9 mouse cellular contexts compared by ENCODE assay signal in genomic region chr2:90611959-90612571, GRCm38 (mm10). TPM values are rescaled to one million over a fixed set of nuclear protein-coding genes. Genes with fewer than 3 reads are reported as not detected.
A peak's percentile ranks its signal among the peaks of the same experiment; 100 is the strongest.
DNase-seq lines count a peak whose midpoint lies in the region; ATAC-seq and TF ChIP-seq lines count a peak whose summit lies in the region.
"Had no signal": no experiment of that assay in that cellular context is flagged by ENCODE, and none has a peak within 500 bp of the region (broad histone marks: within the 10 kb centered on the region; RNA-seq: fewer than 3 reads in every experiment).

No protein-coding gene starts in this region.

- peak; percentile 73 for ATAC-seq in liver, embryonic 11.5 days (replicated peaks; ENCODE audit: low FRiP score)

- no peaks in the 10 kb centered on the region for H3K36me3 ChIP-seq in C2C12 (ENCODE audit: control insufficient read depth, insufficient read depth)
- no peaks in the 10 kb centered on the region for H3K36me3 ChIP-seq in liver, embryonic 11.5 days (ENCODE audit: control insufficient read depth, insufficient read depth, low read length)
- no peaks in the 10 kb centered on the region for H3K36me3 ChIP-seq in small intestine, adult 2 months (ENCODE audit: control insufficient read depth, insufficient read depth, low read length)
- H3K36me3 ChIP-seq: limb, embryonic 15.5 days had no signal

- no peak overlapping the region for H3ac ChIP-seq in C2C12 (ENCODE audit: control insufficient read depth, insufficient read length, low read depth)

- H3K4me3 ChIP-seq in C2C12 (ENCODE audit: insufficient read depth, poor library complexity, severe bottlenecking): no peak overlapping the region
- H3K4me3 ChIP-seq in liver, embryonic 11.5 days (ENCODE audit: low read depth, low read length): no peak overlapping the region
- no peak overlapping the region for H3K4me3 ChIP-seq in small intestine, adult 2 months (ENCODE audit: low read depth, low read length)
- H3K4me3 ChIP-seq: limb, embryonic 15.5 days had no signal

- intact Hi-C loops in left cerebral cortex, postnatal 14 days (cut with DNase I): no loop called here

- H3K4me1 ChIP-seq in liver, embryonic 11.5 days (replicated peaks; ENCODE audit: control insufficient read depth, insufficient read depth, low read length): no peaks in the 10 kb centered on the region
- H3K4me1 ChIP-seq in small intestine, adult 2 months (ENCODE audit: control insufficient read depth, insufficient read depth, insufficient read length, low read length): peaks cover 6% of the 10 kb centered on the region; the same call in 1 of the 2 replicates
- H3K4me1 ChIP-seq: limb, embryonic 15.5 days had no signal

- H3K79me2 ChIP-seq in C2C12 (ENCODE audit: control insufficient read depth, insufficient read depth): no peaks in the 10 kb centered on the region

- peak; percentile 82 for DNase-seq in adipocyte (ENCODE audit: low spot score)
- peak; percentile 78 for DNase-seq in gastrocnemius, postnatal 25 days
- DNase-seq in liver, embryonic 11.5 days (ENCODE audit: low spot score): no peak
- DNase-seq in embryo, embryonic 10.5 days (ENCODE audit: low spot score): no peak
- no peak for DNase-seq in thymus, adult 18-20 months
- no peak for DNase-seq in left cerebral cortex, postnatal 14 days (ENCODE audit: low spot score in 2 of 2)

- no peak overlapping the region for H3K4me2 ChIP-seq in liver, embryonic 11.5 days
- H3K4me2 ChIP-seq: limb, embryonic 15.5 days had no signal

- no peaks in the 10 kb centered on the region for H3K9me3 ChIP-seq in liver, embryonic 11.5 days (ENCODE audit: control insufficient read depth, low read length)
- H3K9me3 ChIP-seq: limb, embryonic 15.5 days had no signal

- WGBS in liver, embryonic 11.5 days: 60% methylated on average over 10 of the region's 10 CpGs
- 49% methylated on average over 10 of the region's 10 CpGs for WGBS in small intestine, adult 2 months

- H3K9ac ChIP-seq in liver, embryonic 11.5 days (ENCODE audit: low read depth, low read length): no peak overlapping the region
- H3K9ac ChIP-seq: limb, embryonic 15.5 days had no signal

- no peak overlapping the region for H3K27ac ChIP-seq in liver, embryonic 11.5 days (ENCODE audit: low read depth, low read length)
- 0 out of 2 replicates have a peak overlapping the region, but pooled peaks have one; percentile 4 for H3K27ac ChIP-seq in small intestine, adult 2 months (ENCODE audit: insufficient read depth, low read depth, low read length)
- H3K27ac ChIP-seq: limb, embryonic 15.5 days had no signal

- no peak for TF ChIP-seq CTCF in C2C12 (IDR thresholded peaks at IDR 0.05; ENCODE audit: control insufficient read depth, insufficient read depth, insufficient read length)
- peak; percentile 57; the same call in 1 of the 2 replicates for TF ChIP-seq CTCF in small intestine, adult 2 months (IDR thresholded peaks at IDR 0.05; ENCODE audit: extremely low read depth, insufficient read length, insufficient replicate concordance, low read depth, low read length)

- no peak; the same call in 1 of the 2 replicates for TF ChIP-seq POLR2A in small intestine, adult 2 months (IDR thresholded peaks at IDR 0.05; ENCODE audit: low read depth, low read length)

- H3K27me3 ChIP-seq in C2C12 (ENCODE audit: control insufficient read depth, insufficient read depth, insufficient read length): no peaks in the 10 kb centered on the region
- H3K27me3 ChIP-seq in liver, embryonic 11.5 days (replicated peaks; ENCODE audit: control insufficient read depth, insufficient read depth, low read length): no peaks in the 10 kb centered on the region
- H3K27me3 ChIP-seq in small intestine, adult 2 months (ENCODE audit: control insufficient read depth, insufficient read depth, low read length): no peaks in the 10 kb centered on the region
- H3K27me3 ChIP-seq: limb, embryonic 15.5 days had no signal

- H3K79me3 ChIP-seq in C2C12 (ENCODE audit: low read depth): no peaks in the 10 kb centered on the region

TF ChIP-seq in C2C12, 6 proteins besides CTCF, POLR2A, EP300 and RAD21:
- no peak for TF ChIP-seq USF1 (IDR thresholded peaks at IDR 0.05; ENCODE audit: low read depth)
- TF ChIP-seq FOSL1 (IDR thresholded peaks at IDR 0.05; ENCODE audit: insufficient read depth, low read length, poor library complexity, severe bottlenecking): peak; percentile 91

RNA-seq across cellular contexts. Expression of gene Ptprj, which starts 31.6 kb away (rescaled TPM):
- polyA plus RNA-seq in C2C12 (2012; fragmentation: generic; extraction: Trizol): 1.1 TPM
- total RNA-seq in gastrocnemius, postnatal 25 days (2021): 1 to 10 TPM; 3.7 to 4.1 TPM
- polyA plus RNA-seq in liver, embryonic 11.5 days (2014; fragmentation: Nextera tagmentation; extraction: Ambion mirVana): 5.1 TPM in 2 replicates
- polyA plus RNA-seq in small intestine, adult 2 months (2012; rRNA removed): 3.4 and 7.3 TPM in 2 replicates
- 100 to 1,000 TPM in 1 of 2 experiments, 10 to 100 TPM in 1; 91.2 to 111 TPM for total RNA-seq in left cerebral cortex, postnatal 14 days (2021)

Comparison
In these comparisons a context has a peak if more than half of its experiments do, and no peak if none do; other contexts are left out.
1. DNase-seq: peak in adipocyte (single experiment) and gastrocnemius, postnatal 25 days (single experiment); none in liver, embryonic 11.5 days (single experiment), embryo, embryonic 10.5 days (single experiment), thymus, adult 18-20 months (0 of 2) and left cerebral cortex, postnatal 14 days (0 of 2).